Mouse (Mus musculus): ENCODE results near the gene BC028528. TPM values are rescaled to one million over a fixed set of nuclear protein-coding genes. Genes with fewer than 3 reads are reported as not detected.
"Not testable (repeated sequence)": the region's sequence is repeated elsewhere in the genome, so short reads cannot be mapped to it uniquely, and the experiment has no call there.

The BC028528 gene
- total RNA-seq, 2 experiments from 2014 or later = 11.4 to 11.7 TPM

GRCm38 (mm10) chr3:95905940-95906492 is 14.2 kb upstream of the BC028528 start:
- intact Hi-C loops (cut with DNase I) = loop anchor here (1.0 kb wide), 1 partner anchor 23 kb away; no protein-coding TSS in a partner anchor
- peak; percentile 62 to 64 for DNase-seq

DNA sequence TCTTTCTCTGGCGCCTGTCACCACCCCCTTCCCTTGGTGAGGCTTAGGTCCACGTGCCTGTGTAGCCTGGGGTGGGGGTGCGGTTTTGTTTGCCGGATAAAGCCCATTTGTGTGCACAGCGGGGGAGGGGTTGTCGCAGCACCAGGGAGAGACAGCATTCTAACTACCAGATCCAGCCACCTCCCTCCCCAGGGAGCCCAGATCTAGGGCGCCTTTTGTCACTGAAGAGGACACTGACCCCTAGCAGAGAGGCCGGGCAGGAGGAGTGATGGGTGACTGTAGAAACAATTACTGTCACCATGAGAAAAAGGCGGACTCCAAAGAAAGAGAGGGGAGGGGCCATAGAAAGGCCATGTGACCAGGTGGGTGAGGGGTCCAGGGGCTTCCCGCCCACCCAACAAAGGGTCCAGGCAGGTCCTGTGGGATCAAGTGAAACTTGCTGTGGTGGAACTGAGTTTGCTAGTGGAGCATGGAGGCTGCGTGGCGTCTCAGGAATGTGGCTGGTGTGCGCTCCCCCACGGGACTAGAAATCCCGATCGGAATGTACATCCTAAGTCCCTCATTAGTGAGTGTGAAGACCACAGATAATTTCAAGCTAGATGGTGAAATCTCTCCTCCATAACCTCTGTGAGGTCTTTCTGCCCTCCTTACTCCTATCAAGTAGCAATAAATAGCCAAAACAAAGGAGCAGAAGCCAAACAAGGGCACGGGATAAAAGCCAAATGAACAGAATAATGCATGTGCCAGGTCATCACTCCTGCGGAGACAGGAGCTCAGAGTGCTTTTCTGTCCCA is 13.5 kb upstream of the BC028528 start:
- intact Hi-C loops (cut with DNase I) = loop anchor here (1.0 kb wide), 1 partner anchor 22 kb away; no protein-coding TSS in a partner anchor

DNA sequence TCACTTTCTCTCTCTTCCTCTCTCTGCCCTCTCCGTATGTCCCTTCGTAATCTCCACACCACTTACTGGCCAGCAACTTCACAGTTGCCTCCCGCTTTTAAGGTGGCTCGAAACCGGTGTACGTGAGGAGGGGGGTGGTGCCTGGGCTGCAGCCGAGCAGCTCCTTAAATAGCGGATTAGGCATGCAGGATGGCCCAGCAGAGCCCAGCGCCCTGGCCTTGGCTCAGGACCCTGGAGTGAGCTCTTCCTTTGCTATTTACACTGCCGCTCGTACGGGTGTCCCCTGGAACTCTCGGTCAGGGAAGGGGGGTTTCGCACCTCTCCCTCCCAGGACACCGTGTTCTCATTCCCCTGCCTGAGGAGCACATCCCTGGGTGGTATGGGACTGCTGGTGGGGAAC is 12.8 kb upstream of the BC028528 start, which contains the start of gene Car14:
Gene Car14, minus strand, starts transcription at position 124 of the 400 bp plus-strand sequence.
- DNase-seq = peak in 1 of 2 experiments; percentile 37
- intact Hi-C loops (cut with DNase I) = no loop called here

More for the DNA sequence above, 13.5 kb upstream of the BC028528 start:
- peak in 1 of 2 experiments; percentile 52 for DNase-seq

DNA sequence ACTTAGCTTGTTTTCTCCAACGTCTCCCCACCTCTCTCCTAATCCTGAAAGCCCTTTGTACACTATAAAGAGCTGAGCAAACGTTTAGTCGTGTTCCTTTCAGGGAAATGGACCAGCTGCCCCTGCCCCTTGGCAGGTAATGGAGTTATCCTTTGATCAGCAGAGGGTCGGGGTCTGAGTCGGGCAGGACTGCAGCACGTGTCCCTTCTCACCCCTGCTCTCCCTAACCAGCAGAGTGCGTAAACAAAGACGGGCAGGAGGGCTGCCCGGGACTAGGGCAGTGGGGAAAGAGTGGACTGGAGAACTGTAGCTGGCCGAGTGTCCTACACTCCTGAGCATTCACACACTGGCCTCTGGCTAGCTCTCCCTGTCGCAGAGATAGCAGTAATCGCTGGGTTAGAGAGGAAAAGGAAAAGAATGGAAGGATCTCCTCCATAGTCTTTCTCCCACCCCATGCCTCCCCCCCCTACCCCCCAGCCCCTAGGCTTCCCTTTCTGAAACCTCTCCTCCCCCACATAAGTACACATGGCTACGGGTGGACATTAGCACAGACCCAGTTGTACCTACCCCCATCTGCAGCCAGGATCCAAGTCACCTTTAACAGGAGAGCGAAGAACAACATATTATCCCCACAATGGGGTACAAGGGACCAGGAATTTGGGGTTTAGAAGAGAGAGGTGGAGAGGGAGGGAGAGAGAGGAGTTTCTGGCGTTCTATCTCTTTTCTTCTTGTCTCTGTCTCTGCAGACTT is 12.1 kb upstream of the BC028528 start:
- intact Hi-C loops (cut with DNase I) = no loop called here
- DNase-seq = peak in 1 of 2 experiments; percentile 29

DNA sequence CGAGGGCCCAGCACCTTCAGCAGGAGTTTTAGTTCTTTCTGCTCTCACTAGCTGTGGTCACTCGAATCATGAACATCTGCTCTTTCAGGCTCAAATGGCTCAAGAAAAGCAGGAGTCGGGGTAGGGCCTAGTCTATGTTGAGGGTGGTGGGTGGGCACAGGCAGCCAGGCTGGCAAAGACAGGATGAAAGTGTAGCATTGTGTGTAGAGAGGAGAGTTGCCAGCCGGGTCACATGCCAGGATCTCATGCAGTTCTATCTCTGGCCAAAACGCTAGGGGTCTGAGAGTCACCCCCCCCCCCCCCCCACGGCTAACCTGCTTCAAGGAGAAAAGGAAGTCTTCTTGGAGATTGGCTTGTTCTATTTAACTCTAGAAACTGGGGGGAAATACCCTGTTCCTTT is 10.8 kb upstream of the BC028528 start:
- no peak for DNase-seq
- intact Hi-C loops (cut with DNase I) = no loop called here

DNA sequence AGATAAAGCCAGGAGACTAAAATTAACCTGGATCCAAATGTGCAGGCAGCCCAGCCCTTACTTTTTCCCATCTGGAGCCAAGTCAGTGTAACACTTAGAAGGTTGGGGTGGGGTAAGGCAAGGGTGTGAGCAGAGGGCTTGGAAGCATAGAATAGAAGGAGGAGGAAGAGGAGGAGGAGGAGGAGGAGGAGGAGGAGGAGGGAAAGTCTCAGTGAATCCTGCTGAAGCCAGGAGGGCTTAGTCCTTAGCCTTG is 10.5 kb upstream of the BC028528 start:
- no peak for DNase-seq
- intact Hi-C loops (cut with DNase I) = no loop called here

- intact Hi-C loops (cut with DNase I) = no loop called here
- DNase-seq = peak in 1 of 2 experiments; percentile 43
These were observed 10.0 kb upstream of the BC028528 start for GRCm38 (mm10) chr3:95901616-95902372.

DNA sequence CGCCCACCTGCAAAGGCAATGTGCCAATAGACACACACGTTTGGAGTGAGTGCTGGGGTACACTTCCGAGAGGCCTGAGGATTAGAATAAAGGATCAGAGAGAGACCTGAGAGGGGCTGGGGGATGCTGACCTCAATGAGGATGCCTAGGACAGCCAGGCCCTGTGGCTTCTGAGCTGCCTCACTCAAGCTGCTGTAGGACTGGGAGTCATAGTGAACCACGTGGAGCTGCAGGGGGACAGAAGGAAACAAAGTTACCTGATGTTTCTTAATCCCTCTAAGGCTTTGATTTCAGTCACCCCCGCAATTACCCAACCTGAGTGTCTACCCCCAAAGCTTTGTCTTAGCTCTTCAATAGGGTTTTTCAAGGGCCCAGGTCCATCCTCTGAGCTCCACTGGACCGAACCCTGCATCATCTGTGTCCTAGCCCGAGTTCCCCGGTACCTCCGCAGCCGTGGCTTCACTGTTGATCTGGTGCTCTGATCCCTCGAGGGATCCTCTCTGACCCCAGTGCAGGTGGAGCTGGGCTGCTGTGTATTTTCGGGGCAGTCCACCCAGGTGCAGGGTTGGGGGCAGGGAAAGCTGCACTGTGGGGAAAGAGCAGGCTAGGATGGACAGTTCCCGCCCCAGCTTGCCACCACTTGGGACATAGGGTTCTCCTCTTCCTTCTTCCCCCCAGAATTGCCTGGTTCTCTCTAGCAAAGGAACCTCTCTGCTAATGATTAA is 8.2 kb upstream of the BC028528 start:
- no peak for DNase-seq
- intact Hi-C loops (cut with DNase I) = no loop called here

DNA sequence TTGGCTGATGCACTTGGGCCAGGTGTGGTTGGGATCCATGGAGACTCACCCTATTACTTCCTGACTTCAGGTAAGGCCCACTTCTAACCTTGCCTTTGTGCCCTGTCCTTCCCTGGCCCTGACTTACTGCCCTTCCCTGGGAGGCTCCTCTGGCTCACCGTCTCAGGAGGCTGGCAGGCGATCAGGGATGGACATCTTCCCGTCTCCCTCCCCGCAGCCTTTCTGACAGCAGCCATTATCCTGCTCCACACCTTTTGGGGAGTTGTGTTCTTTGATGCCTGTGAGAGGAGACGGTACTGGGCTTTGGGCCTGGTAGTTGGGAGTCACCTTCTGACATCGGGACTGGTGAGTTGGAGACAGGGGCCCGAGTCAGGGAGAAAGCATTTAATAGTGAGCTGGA is 3.7 kb upstream of the BC028528 start:
- intact Hi-C loops (cut with DNase I); DNase-seq: not testable (repeated sequence)

- intact Hi-C loops (cut with DNase I) = no loop called here
- DNase-seq = peak; percentile 62 to 65
These were observed 2.7 kb upstream of the BC028528 start for GRCm38 (mm10) chr3:95894317-95895160.

- intact Hi-C loops (cut with DNase I) = not testable (repeated sequence)
- peak; percentile 91 to 92 for DNase-seq
These were observed 2.0 kb upstream of the BC028528 start, which contains the start of gene Aph1a for GRCm38 (mm10) chr3:95893606-95894316. TSS of gene Aph1a (plus strand) at chr3:95893969.

GRCm38 (mm10) chr3:95893126-95893525 is 1.3 kb upstream of the BC028528 start:
- peak in 1 of 2 experiments; percentile 27 for DNase-seq
- intact Hi-C loops (cut with DNase I) = no loop called here

- intact Hi-C loops (cut with DNase I) = no loop called here
- no peak for DNase-seq
These were observed 554 bp upstream of the BC028528 start for GRCm38 (mm10) chr3:95892066-95893052.

DNA sequence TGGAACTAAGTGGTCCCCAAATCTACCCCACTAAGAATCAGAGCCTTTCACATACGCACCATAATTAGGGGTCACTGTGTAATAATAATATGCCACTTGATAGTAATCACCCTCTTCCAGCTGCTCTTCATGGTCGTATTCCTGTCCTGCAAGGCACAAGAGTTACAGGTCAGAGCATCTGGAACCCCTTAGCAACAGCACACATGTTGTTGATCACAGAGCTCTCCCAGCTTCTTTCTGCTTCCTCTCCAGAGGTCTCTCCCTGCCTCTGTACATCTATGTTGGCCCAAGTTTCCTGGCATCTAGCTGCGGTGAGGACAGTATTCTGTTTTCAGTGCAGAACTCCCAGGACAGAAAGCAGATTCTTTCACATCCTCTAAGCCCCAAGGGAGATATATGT is 2.1 kb downstream of the BC028528 start:
- intact Hi-C loops (cut with DNase I) = no loop called here

DNA sequence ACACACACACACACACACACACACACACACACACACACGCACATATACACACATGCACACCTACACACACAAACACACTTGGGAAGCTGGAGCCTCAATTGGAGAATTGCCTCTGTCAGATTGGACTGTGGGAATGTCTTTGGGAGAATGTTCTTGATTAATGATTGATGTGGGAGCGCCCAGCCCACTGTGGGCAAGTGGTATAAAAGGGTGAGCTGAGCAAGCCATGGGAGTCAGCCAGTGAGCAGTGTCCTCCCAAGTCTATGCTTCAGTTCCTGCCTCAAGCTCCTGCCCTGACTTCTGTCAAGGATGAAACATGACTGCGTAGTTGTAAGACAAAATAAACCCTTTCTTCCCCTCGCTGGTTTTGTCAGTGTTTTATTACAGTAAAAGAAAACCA is 4.2 kb downstream of the BC028528 start:
- intact Hi-C loops (cut with DNase I) = no loop called here
- no peak for DNase-seq

More for the DNA sequence above, 2.1 kb downstream of the BC028528 start:
- no peak for DNase-seq

- no peak for DNase-seq
- intact Hi-C loops (cut with DNase I) = loop anchor here (5.0 kb wide), 1 partner anchor 78 kb away; no protein-coding TSS in a partner anchor
These were observed 7.4 kb downstream of the BC028528 start for GRCm38 (mm10) chr3:95884400-95884799.

GRCm38 (mm10) chr3:95882816-95883425 is 8.9 kb downstream of the BC028528 start:
- DNase-seq = peak; percentile 74 to 81
- intact Hi-C loops (cut with DNase I) = loop anchor here (1.0 to 5.0 kb wide), 2 partner anchors 22 to 79 kb away; no protein-coding TSS in a partner anchor
